Mouse (Mus musculus) E14TG2a.4 (cell line): ENCODE data around the gene Adam22.

Experiments used
- CTCF ChIP-seq: conservative IDR thresholded peaks from 2 replicates; pipeline ENCODE4 v1.5.1; 2014; ENCODE audit warnings: low read length
- NANOG ChIP-seq: IDR thresholded peaks from 2 replicates; pipeline ENCODE4 v1.6.1; 2014; ENCODE audit warnings: borderline replicate concordance, low read length, mixed read lengths
- POU5F1 ChIP-seq: IDR thresholded peaks from 2 replicates; pipeline ENCODE4 v1.6.1; 2014; ENCODE audit warnings: low read length, borderline replicate concordance

- TF ChIP-seq CTCF, result no peak
- TF ChIP-seq POU5F1, result no peak
- no peak for TF ChIP-seq NANOG
Measured at GRCm38 (mm10) chr5:8227073-8227472, 140.9 kb downstream of the Adam22 start.
